Mouse (Mus musculus): ENCODE measurements around the gene Med13l. TPM values are rescaled to one million over a fixed set of nuclear protein-coding genes. Genes with fewer than 3 reads are reported as not detected.

The Med13l gene
- total RNA-seq, 2 experiments from 2014 or later: 19.7 to 22.7 TPM

DNA sequence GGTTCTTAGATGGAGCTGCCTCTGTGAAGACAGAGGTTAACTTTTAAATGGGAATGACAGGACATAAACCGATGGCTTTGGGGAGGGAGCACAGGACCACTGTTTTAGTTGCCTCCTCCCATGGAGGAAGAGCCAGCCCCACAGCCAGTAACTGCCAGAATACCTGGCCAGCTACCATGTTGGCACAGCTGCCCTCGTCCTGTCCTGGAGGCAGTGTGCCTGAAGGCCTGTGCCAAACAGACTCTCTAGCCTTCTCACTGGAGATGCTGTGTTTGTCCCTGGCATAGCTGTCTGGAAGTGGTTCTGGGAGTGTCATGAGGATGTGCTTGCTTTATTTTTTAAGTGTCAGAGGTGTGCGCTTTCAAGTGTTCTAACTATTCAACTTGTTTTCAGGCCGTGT lies 173.1 kb downstream of the Med13l start:
- DNase-seq: peak; percentile 82

DNA sequence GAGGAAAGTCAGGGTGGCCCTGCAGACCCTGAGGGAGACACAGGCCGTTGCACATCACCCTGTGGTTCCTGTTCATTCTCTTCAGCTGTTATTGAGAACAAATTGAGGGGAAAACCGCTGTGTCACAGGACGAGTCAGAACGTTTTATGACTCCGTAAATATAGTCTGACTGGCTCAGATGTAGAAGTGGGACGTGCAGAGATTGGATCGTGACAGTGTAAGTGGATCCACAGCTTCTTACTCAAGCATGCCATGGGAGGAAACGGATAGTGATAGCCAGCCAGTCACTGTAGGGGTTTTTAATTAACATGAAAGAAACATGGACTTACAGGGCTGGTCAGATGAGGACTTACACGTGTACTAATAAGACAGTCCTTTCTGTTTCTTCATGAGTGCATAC lies 174.0 kb downstream of the Med13l start:
- no peak for DNase-seq

DNA sequence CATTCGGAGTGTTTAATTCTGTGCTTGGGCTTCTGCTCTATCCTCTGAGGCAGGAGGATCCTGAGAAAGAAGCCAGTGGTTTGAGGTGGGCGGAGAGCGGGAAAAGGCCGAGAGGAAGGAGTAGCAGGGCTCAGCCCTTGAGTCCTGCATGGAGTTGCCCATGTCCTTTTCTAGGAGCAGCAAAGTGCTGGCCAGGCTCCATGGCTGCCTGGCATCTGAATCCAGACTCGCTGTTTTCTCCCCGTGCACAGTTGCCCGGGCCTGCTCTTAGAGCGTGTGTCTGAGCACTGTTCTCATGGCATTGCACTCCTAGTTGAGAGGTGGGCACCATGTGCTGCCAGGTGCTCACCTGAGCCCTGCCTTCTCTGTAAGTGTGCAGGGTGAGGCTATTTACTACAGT lies 175.3 kb downstream of the Med13l start:
- DNase-seq: no peak

DNA sequence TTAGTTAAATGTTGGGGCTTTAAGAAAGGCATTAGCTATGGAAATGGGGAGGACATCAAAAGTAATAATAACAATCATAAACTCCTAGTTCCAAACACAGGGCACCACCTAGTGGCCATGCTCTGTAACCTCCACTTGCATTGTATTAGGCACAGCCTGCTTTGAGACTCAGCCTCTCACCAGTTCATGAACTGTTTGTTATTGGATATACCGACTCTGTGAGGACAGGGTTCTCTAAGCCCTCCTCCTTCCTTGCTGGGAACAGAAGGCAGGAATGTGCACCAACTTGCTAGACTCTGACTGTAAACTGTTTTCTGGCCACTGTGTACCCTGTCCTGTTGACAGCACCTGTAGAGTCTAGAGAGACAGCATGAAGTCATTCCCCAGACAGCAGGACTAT lies 177.1 kb downstream of the Med13l start:
- DNase-seq: no peak

DNA sequence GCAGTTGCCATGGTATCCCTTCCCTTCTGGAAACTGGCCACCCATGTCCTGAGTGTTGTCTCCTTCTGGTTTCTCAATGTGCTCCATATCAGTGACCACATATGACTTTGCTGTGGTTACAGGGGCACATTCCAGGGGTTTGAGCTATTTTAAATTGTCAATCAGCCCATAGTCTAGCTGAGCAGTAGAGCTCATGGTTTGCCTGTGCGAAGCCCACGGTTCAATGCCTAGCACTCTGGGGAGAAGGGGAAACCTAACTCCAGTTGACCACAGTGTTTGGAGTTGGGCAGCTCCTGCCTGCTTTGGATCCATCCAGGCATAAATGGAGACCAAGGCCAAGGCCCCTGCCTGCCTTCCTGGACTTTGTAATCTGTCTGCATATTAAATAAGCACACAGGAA lies 182.6 kb downstream of the Med13l start:
- no peak for DNase-seq

DNA sequence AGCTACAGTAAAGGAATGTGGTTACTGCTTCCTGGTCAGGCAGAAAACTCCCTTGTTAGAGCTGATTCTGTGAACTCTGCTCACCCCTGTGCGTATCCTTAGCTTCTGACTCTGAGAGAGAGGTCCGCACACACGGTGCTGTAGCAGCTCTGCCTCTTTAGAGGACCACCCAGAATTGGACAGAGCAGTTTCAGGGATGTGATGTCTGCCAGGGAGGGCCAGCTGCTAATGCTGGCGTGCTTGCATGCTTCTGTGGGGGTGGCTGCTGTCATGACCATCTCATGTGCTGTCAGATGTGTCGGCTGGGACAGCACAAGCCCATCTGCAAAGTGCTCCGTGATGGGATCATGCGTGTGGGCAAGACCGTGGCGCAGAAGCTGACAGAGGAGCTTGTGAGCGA lies 186.5 kb downstream of the Med13l start:
- DNase-seq: no peak

DNA sequence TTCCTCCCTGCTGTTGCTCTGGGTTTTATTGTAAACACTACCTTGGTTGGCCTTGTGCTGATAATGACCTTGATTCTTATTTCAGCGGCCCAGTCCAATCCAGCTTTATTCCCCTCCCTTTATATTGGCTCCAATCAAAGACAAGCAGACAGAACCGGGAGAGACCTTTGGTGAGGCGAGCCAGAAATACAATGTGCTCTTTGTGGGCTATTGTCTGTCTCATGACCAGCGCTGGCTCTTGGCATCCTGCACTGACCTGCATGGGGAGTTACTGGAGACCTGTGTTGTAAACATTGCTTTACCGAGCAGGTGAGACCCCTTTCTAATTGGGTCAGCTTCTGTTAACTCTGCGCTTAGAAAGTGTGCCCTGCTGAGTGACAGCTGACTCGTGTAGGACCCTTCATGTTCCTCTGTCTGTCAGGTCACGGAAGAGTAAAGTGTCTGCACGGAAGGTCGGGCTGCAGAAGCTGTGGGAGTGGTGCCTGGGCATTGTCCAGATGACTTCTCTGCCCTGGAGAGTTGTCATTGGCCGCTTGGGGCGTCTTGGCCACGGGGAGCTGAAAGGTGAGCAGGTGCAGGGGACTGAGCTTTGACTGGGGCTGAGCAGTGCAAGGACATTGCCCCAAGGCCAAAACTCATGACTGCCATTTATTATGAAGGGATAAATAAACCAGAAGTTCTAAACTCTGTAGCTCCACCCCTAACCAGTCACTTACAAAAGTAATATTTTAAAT lies 191.1 kb downstream of the Med13l start:
- DNase-seq: no peak

DNA sequence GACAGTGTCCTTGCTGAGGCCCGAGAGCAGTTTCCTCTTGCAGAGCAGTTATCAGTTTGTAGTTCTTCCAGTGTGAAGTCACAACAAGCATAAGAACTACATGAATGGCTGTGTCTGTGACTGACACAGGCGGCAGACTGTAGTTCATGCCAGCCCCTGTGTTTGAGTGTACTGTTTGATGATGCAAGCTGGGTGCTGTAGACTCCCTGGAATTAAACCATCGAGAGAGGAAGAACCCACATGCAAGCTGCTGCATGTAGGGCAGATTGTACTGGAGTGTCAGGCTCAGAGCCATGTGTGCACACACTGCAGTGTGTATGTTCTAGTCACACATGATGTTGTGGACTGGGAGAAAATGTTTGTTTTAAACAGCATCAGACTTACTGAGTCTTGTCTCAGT lies 192.4 kb downstream of the Med13l start:
- no peak for DNase-seq

DNA sequence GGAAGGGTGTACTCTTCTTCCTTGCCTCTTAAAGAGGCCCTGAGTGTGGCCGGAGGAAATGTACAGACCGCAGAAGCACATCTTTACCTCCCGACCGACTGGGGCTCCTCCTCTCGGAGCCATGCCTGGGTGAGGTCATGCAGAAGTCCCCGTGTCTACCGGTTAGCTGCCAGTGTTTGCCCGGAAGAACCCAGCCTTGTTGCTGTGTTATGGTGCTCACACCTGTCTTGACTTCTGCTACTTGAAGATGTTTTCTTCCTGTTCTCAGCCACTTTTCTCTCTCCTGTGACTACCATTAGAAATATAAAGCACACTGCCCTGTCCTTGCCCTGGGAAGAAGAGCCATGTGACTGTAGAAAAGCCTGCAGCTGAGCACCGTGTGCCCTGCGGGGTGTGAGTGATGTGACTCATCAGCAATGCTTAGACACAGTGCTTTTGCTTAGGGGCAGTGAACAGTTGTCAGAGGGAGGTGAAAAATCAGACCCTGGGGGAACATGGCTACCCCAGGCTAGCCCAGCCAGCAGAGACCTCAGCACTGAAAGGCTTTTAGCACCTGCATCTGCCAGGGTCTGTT lies 193.1 kb downstream of the Med13l start:
- no peak for DNase-seq

DNA sequence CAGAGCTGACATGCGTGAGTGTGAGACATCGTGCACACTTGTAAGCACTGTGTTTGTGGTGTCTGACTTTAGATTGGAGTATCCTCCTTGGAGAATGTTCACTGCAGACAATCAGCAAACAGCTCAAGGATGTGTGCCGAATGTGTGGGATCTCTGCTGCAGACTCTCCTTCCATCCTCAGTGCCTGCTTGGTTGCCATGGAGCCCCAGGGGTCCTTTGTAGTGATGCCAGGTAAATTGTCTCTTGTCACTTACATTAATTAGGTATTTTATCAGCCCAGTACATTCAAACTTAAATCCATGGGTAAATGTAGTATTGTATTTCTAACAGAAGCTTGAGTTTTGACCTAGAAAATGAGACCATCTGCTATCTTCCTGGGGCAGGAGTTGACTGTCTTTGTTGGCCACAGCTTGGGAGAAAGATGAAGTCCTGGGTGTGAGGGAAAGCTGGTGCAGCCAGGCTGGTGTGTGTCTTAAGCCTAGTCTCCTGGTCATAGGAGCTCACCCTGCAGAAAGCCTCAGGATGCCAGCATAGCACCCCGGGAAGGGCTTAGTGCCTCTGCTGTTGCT lies 193.8 kb downstream of the Med13l start:
- DNase-seq: no peak

DNA sequence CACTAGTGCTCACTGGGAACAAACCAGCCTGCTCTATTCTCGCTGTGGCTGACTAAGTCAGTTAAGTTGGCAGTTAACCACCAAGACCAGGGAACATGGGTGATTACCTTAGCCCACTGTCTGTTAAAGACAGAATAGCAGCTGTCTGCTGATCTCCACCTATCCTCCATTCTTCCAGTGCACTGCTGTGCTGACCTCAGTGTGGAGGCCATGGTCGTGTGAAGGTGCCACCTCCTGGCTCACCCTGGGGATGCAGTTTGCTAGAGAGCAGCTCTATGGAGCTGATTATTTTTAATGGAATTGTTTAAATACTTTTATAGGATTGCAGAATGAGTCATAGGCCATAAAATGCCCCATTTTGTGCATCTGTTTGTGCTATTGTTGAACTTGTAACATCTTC lies 195.6 kb downstream of the Med13l start:
- no peak for DNase-seq

DNA sequence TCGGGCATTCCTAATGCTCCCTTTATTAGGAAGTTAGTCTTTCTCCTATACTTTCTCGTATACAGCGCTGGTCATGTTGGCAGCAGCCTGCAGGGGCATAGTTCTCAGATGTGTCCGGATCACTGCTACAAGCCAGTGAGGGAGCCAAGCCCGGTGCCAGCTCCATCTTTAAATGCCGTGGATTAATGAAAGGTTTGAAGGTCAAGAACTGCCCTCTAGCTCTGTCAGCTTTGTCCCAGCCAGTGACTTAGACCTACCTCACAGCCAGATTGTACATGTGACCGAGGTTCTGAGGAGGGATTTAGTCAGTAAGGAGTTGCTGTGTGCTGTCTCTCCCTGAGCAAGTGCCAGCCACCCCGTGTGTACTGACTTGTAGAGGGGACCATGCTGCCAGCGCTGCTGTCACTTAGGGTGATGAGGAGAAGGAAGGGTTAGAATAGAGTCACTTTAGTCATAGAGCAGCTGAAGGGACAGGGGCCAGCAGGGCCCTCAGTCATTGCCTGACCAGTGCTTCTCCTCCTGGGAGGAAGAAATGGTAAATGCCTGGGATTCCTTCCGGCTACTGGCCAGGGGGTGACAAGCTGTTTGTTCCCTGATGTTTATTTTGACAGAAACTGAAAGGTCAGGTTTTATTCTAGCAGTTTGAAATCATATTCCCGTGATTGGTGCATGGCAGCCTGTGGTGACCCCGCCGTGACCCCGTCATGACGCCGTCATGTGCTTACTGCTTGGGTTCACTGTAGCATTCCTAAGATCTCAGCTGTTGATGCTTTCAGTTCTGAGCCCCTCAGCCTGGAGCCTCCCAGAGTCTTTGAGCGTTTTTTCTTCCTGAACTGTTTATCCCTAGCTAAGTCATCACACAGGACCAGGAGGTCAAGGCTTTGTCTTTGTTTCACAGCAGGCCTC lies 197.2 kb downstream of the Med13l start:
- no peak for DNase-seq

DNA sequence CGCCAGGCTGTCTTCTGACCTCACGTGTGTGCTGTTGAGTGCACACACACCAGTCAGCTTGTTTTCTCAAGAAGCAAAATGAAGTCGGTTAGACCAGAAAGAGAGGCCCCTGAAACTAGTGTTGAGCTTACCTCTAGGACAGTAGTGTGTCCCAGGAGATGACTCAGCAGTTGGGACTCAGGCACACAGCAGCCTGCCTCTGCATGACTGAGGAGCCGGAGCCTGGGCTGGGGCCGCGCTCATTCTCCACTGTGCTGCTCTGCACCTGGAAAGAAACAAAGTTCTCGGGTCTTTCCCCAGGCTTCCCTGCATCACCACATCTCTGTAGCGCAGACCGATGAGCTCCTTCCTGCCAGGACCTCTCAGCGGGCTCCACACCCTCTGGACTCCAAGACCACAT lies 200.5 kb downstream of the Med13l start:
- DNase-seq: no peak

DNA sequence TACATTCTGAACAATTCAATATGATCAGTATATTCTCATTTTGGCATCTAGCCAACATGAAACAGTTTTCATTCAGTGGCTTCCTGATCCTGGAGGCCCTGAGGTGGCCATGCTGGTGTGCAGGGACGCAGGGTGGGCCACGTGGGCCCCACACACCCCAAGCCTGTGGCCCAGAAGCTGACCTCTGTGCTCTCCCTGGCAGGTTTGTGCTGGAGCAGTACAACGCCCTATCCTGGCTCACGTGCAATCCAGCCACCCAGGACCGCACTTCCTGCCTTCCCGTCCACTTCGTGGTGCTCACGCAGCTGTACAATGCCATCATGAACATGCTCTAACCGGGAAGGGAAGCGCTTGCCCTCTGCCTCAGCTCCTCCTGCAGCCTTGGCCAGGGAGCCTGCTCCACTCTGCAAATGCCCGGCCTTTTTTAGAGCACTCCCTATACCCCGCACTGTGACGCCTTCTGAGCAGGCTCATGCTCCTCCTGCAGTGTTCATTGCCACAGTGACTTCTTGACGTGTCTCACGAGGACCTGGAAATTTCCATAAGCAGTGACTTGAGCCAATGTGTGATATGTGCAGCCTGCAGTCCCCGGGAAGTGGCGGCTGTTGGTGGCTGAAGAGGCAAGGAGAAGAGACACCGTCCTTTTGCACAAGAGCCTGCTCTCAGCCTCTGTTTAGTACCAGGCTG lies 202.2 kb downstream of the Med13l start:
- DNase-seq: no peak

DNA sequence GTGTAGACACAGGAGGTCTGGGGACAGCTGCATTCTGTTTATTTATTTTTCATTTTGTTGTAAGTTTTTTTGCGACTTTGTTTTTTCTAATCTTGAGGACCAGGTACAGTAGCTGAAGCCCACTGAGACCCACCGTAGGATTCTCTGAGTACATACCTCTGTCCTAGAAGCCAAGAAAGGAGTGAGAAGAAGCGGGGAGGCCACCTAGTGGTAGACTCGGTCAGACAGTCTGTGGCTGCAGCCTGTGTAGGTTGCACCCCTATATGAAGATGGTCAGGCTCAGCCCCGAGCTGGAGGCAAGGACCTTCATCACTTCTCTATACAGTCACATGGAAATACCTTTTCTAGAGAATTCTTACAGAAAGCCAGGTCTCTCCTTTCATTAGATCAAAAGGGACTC lies 202.9 kb downstream of the Med13l start:
- no peak for DNase-seq

DNA sequence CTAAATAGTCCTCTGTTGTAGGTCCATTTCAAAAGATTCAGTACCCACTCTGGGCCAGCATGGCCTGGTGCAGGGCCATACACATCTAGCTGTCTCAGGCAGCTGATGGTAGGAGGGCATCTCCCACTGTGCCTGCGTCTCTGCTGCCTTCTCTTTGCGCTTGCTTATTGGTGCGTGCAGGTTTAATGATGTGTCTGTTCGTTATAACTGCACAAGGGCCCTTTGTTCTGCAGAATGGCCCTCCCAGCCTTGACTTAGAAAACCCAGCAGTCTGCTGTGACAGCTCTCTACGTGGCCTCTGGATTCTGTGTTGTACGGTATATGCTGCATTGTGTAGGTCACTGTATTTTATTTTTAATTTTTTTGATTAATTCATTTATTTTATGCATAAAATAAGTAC lies 208.7 kb downstream of the Med13l start:
- no peak for DNase-seq

DNA sequence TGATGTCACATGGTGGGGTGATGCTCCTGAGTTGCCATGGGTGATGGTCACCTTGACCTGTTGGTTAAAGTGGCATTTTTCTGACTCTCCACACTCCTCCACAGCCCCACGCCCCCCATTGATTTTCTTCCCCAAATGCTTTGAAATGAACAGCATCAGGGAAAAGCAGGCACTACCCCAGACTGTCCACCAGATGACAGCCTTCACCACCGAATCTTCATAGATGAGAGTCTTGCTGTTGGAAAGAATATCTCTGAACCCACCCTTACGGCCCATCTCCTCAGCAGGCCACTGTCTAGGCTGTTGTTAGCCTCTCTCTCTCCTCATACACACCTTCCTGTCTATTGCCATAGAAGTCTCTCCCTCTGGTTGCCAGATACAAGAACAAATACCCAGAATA lies 213.4 kb downstream of the Med13l start:
- DNase-seq: no peak

DNA sequence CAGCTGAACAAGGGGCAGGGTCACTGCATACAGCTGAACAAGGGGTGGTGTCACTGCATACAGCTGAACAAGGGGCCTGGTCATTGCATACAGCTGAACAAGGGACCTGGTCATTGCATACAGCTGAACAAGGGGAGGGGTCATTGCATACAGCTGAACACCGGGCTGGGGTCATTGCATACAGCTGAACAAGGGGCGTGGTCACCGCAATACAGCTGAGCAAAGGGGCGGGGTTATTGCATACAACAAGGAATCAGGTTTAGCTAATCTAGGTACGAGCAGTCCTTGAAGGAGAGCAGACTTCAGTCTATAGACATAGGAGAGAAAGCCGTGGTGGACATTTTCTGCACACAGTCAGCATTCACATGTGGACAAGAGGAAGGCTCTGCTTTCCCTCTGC lies 215.9 kb downstream of the Med13l start:
- no peak for DNase-seq

DNA sequence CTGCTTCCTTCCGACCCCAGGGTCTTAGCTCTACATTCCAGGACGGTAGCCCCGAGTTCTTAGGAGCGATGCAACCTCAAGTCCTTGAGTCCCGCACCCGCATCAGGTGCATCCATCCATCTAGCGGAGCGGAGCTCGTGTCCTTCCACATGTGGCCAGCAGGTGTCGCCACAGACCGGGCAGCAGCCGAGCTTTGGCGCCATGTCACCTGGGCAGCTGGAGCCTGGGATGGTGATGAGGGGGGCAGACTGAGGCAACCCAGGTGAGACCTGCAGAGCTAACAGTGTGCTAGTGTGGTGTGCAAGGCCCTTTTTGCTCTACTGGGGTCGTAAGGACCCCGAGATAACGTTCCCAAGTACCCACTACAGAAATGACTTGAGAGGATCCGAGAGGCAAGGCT lies 221.1 kb downstream of the Med13l start:
- peak; percentile 62 for DNase-seq

DNA sequence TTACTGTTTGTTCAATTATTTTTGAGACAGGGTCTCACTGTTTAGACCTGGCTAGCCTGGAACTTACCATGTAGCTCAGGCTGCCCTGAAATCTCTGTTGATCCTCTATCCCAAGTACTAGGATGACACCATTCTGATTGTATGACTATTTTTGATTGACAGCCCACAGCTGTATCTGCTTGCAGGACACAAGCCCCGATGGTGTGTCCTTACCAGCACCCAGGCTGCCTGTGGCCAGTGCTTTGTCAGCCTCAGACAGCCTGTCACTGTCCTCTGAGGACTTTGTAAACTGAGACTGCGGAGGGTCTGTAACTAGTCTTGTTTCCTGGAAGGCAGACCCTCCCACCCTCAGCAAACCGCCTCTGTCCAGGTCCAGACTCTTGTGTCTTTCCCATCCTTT lies 221.7 kb downstream of the Med13l start:
- DNase-seq: peak; percentile 28

DNA sequence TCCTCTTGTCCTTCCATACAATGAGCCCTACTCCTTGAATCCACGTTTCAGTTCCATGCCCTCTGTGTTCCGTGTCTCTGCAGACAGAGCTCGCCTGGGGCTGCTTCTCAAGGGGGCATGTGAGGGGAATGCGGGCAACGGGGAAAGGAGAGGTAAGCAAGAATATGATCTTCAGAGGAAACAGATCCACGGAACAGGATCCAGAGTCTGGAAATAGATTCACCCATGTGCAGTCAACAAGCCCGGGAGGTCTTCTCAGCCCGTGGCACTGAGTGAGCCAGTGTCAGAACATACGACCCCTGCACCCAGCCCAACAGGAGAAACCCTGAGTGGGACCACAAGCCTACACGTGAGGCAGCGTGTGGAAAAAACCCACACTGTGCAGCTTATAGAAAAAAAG lies 228.7 kb downstream of the Med13l start:
- peak; percentile 48 for DNase-seq

DNA sequence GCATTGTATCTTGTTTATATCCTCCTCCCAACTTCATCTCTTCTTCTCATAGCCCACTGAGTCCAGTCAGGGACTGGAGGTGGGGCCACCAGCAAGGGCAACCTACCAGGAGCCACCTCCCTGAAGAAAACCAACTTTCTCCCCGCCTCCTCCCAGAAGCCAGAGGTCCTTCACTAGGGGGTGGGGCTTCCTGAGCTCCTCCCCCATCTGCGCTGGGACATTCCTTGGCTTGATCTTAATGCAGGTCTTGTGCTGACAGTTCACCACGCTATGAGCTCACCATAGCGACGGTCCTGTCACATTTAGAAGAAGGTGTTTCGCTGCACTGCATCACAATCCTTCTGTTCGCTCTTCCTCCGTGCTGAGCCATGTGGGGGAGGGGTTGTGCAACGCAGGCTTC lies 229.3 kb downstream of the Med13l start:
- peak; percentile 74 for DNase-seq

Measured in gastrocnemius, postnatal 25 days (tissue).